1 mouse cellular context compared by ENCODE assay signal in the genomic region with DNA sequence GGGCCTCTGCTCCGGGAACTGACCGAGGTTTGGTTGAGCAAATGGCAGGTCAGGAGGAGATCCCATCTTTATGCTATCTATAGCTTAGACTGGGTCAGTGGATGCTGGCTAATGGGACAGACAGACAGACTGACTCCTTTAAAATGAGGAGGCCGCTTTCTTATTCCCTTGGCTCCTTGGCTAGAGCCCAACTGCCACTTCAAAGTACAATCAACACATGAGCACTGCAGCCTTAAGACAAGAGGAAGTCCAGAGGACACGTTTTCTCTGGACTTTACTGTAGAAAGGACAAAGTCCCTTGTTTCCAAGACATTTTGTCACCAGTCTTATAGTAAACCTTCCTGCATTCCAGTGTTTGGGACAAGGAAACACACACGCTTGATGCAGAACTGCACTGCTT.
TF ChIP-seq lines count a peak whose summit lies in the region.

No protein-coding gene starts in this region.

TF ChIP-seq in CH12.LX, 34 proteins besides CTCF, POLR2A, EP300 and RAD21:
- TF ChIP-seq TBP (conservative IDR thresholded peaks at IDR 0.05; ENCODE audit: low read depth, low read length), result no peak
- no peak for TF ChIP-seq SIN3A (IDR thresholded peaks at IDR 0.05; ENCODE audit: low read length)
- no peak for TF ChIP-seq USF1 (IDR thresholded peaks at IDR 0.05; ENCODE audit: low read depth, low read length)
- TF ChIP-seq MXI1 (IDR thresholded peaks at IDR 0.05; ENCODE audit: low read depth, low read length), result no peak
- no peak for TF ChIP-seq ZNF384 (IDR thresholded peaks at IDR 0.05; ENCODE audit: low read depth, low read length)
- no peak for TF ChIP-seq HCFC1 (IDR thresholded peaks at IDR 0.05; ENCODE audit: low read depth, low read length)
- TF ChIP-seq TCF12 (IDR thresholded peaks at IDR 0.05; ENCODE audit: low read depth, low read length), result no peak
